Mouse (Mus musculus) ovary, adult 18-20 months (tissue): Measurements from ENCODE around the gene Vstm2b.
A peak's percentile ranks its signal among the peaks of the same experiment; 100 is the strongest.

Source experiments
- DNase-seq: peaks from one replicate; pipeline ENCODE4 v3.0.0; 2022; ENCODE audit warnings: low spot score, mixed read lengths

The Vstm2b gene

GRCm38 (mm10) chr7:40898096-40898710 lies at the start of gene Vstm2b:
TSS of gene Vstm2b (plus strand) at chr7:40898328.
- DNase-seq: no peak

GRCm38 (mm10) chr7:40856088-40856625 lies 42.0 kb upstream of the Vstm2b start:
- no peak for DNase-seq

- DNase-seq: no peak
Measured at GRCm38 (mm10) chr7:40873380-40873990, 24.6 kb upstream of the Vstm2b start.

- peak; percentile 6 for DNase-seq
Measured at GRCm38 (mm10) chr7:40884855-40885489, 13.2 kb upstream of the Vstm2b start.

- no peak for DNase-seq
Measured at GRCm38 (mm10) chr7:40888358-40888757, 9.8 kb upstream of the Vstm2b start.

GRCm38 (mm10) chr7:40896964-40897363 lies 1.2 kb upstream of the Vstm2b start:
- no peak for DNase-seq

- no peak for DNase-seq
Measured at GRCm38 (mm10) chr7:40898711-40899375, 715 bp downstream of the Vstm2b start.

- no peak for DNase-seq
Measured at GRCm38 (mm10) chr7:40899376-40900265, 1.5 kb downstream of the Vstm2b start.

- no peak for DNase-seq
Measured at GRCm38 (mm10) chr7:40901201-40901600, 3.1 kb downstream of the Vstm2b start.

- no peak for DNase-seq
Measured at GRCm38 (mm10) chr7:40902506-40902905, 4.4 kb downstream of the Vstm2b start.

GRCm38 (mm10) chr7:40906484-40906883 lies 8.4 kb downstream of the Vstm2b start:
- no peak for DNase-seq

- no peak for DNase-seq
Measured at GRCm38 (mm10) chr7:40916761-40917160, 18.6 kb downstream of the Vstm2b start.

- DNase-seq: no peak
Measured at GRCm38 (mm10) chr7:40920118-40920517, 22.0 kb downstream of the Vstm2b start.

- no peak for DNase-seq
Measured at GRCm38 (mm10) chr7:40921281-40921680, 23.2 kb downstream of the Vstm2b start.

GRCm38 (mm10) chr7:40922871-40923270 lies 24.7 kb downstream of the Vstm2b start:
- DNase-seq: no peak

- no peak for DNase-seq
Measured at GRCm38 (mm10) chr7:40928391-40928790, 30.3 kb downstream of the Vstm2b start.

- DNase-seq: no peak
Measured at GRCm38 (mm10) chr7:40936617-40937212, 38.6 kb downstream of the Vstm2b start.

GRCm38 (mm10) chr7:40939371-40939770 lies 41.2 kb downstream of the Vstm2b start:
- DNase-seq: no peak

GRCm38 (mm10) chr7:40942233-40942935 lies 44.3 kb downstream of the Vstm2b start:
- no peak for DNase-seq
